Mouse (Mus musculus): ENCODE data around the gene Ech1.
A peak's percentile ranks its signal among the peaks of the same experiment; 100 is the strongest.

The Ech1 gene

DNA sequence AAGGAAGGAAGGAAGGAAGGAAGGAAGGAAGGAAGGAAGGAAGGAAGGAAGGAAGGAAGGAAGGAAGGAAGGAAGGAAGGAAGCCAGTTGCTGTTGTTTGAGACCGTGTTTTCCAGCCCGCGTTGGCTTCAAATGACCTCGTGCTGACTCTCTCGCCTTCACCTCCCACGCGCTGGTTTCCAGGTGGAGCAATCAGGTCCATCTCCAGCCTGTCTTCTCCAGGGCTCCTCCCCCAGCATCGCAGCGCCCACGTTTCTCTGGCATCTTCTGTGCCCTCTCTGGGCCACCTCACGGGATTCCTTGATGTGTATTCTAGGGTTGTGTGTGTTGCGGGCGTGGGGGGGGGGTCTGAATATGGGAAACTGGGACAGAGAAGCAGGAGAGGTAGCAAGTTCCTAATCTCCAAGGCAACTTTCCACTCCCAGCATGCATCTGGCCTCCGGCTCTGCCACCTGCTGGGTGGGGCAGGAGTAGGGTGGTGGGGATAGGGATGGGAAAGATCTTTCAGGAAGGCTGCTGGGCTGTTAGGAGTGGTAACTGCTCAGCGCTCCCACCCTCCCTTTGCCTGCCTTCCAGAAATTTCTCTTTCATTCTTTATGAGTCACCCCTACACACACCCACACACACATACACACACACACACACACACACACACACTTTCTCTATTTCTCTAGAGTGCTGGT, 37.9 kb downstream of the Ech1 start:
- peak; percentile 28 for DNase-seq (ENCODE audit: low read depth)

DNA sequence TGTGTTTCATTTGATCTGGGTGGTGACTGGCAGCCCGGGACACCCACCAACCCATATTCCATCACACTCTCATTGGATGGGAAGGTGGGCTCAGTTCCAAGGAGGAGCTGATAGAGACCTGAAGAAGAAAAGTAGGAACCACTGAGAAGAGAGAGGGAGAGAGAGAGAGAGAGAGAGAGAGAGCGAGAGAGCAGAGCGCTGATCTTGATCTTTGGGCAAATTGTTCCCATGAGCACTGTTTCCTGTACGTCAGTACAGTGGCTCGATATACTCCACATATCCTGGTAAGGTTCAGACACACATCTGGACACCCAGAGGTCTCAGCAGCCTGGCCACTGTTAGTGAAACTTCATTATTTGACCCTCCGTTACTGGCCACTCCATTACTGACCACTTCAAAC, 38.5 kb downstream of the Ech1 start, which contains the start of gene Lgals7:
Lgals7 (plus strand) TSS at position 314 of the 400 bp plus-strand sequence.
- no peak for DNase-seq (ENCODE audit: low read depth)

DNA sequence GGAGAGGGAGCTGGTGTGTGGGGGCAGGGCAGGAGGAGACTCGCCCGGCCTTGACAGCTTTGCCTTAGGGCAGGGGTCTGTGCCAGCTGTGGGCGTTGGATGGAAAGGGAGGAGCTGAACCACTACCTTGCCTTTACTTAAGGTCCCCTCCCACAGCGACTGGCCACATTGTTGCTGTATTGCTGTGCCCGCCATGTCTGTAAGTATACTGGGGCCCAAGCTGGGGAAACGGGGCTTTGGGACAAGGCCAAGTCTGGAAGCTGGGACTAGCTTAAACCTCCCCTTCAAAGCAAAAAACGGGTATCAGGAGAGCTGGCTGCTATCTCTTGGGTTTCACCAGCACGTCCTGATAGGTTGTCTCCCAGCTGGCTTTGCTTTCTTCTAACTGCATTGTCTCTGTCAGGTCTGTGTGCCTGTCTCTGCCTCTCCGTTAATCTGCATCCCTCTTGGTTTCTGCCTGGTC, 39.3 kb downstream of the Ech1 start:
- DNase-seq (ENCODE audit: low read depth) = no peak

DNA sequence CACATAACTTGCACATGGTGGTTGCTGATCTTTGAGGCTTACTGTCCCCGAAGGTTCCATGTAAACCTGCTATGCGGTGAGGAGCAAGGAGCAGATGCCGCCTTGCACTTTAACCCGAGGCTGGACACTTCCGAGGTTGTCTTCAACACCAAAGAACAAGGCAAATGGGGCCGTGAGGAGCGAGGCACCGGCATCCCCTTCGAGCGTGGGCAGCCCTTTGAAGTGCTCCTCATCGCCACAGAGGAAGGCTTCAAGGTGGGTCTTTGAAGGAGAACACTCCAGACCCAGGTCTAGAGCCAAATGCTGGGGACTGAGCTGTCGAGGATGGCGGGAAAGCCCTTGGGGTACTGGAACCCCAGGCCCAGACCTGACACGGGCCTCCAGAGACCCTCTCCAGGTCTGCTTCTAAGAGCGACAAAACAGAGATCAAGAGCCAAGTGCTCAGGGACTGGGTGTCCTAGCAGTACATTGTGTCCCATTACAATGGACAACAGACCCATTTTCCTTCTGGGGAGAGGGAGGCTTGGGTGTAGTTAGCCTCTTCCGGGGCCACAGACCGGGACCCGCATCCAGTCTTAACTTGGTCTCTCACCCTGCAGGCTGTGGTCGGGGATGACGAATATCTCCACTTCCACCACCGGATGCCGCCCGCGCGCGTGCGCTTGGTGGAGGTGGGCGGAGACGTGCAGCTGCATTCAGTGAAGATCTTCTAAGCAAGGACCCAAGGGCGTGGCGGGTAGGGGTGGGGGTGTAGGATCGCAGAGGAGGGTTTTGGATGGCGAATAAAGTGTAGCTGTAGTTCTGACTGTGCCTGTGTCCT, 40.7 kb downstream of the Ech1 start:
- peak; percentile 96 for DNase-seq (ENCODE audit: low read depth)

DNA sequence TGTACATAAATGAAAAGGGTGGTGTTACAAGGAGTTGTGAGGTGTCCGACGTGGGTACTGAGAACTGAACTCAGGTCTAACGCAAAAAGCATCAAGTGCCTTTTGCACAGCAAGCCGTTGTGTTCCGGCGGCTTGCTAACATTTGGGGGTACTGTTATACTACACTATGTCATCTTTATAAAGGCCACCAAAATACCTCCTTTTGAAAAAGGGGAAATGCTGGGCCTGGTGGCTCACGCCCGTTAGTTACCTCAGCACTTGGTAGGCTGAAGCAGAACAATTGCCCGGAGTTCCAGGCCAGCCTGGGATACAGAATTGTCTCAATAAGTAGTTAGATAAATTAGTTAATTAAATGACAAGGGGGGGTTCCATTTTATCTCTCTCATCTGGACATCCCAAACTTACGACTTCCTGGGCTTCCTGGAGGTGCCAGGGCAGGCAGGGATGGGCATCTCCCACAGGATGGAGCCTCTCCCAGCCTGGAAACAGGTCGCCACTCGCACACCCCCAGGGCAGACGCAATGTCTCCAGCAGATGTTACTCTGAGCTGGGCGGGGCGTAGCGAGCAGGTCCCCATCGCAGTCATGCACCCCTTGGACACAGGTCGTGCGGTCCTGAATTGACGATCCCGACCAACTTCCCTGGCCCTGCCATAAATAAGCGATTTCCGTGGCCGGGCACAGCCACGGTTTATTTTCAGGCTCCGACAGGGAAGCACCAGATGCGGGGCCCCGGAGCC, 41.9 kb downstream of the Ech1 start:
- peak; percentile 41 for DNase-seq (ENCODE audit: low read depth)

DNA sequence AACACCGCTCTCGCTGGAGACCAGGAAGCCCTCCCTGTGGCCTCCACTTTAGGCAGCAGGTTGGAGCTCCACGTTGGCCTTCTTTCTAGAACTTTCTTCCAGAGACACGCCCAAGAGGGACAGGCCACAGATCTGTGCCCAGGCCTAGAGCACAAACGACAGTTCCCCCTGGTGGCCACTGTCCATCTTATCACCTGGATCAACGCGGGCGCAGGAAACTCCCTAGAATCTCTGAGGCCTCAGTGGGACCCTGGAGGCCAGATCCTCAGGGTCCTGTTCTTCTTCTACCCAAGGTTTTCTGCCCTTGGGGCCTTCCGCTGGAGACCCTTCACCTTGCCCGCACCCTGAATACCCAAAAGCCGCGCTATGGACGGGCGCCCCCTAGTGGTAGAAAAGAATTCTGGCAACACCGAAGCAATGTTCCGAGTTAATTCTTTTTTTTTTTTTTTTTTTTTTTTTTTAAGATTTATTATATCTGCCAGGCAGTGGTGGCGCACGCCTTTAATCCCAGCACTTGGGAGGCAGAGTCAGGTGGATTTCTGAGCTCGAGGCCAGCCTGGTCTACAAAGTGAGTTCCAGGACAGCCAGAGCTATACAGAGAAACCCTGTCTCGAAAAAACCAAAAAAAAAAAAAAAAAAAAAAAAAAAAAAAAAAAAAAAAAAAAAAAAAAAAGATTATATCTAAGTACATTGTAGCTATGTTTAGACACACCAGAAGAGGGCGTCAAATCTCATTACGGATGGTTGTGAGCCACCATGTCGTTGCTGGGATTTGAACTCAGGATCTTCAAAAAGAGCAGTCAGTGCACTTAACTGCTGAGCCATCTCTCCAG, 42.7 kb downstream of the Ech1 start:
- peak; percentile 92 for DNase-seq (ENCODE audit: low read depth)

DNA sequence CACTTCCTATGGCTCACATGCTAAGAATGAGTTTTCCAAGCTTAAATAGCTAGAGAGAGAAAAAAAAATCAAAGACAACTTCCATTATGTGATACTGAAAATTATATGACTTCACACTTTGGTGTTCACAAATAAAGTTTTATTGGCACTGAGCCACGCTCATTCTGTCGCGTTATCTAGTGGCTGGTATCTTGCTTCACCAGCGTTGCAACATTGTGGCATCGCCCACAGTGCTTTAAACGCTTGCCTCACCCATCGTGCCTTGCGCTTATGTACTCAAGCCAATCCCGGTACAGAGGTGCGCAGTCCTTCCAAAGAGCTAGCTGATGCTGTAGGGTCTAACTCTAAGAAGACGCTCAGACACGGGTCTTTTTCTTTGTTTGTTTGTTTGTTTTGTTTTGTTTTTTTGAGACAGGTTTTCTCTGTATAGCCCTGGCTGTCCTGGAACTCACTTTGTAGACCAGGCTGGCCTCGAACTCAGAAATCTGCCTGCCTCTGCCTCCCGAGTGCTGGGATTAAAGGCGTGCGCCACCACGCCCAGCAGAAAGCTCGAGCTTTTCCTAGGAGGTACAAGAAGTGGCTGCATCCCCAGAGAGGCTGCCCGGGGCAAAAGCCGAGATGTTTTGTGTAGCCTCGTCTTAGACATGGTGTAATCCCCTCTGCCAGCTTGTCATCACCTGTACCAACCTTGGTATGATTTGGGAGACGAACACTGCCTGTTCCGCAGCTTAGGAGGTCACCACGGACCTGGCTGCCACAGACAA, 46.1 kb downstream of the Ech1 start:
- peak; percentile 81 for DNase-seq (ENCODE audit: low read depth)

DNA sequence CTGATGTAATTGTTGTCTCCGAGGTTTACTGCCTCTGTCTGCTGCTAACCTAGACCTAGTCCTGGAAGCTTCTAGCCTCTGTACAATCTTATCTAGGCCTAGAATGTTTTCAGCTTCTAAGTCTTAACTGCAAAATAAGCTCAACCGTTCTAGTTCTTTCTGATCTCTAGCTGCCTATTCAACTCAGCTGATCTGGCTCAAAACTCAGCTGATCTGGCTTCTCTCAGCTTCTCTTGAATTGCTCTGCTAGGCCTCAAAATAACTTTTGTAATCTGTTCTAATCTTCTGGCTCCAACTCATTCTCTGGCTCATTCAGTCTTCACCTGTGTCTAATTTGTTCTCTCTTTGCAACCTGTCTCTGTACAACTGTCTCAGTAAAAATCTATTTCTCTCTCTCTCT, 49.5 kb downstream of the Ech1 start:
- no peak for DNase-seq (ENCODE audit: low read depth)

DNA sequence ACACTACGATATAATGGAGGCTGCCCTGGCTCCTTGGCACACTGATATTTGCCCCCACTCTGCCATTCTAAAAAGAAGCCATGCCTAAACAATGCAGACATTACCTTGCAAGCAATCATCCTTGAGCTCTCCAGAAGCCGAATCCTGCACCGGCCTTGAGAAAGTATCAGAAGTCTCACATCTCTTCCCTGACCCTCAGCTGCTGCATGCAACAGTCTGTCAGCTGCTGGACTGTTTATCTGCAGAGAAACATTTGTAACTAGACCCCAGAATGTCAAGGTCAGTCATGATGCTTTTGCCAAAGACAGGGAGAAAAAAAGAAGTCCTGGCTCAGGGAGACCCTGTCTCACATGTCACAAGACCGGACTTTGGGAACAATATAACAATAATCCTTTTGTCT, 51.1 kb downstream of the Ech1 start:
- DNase-seq (ENCODE audit: low read depth) = no peak

DNA sequence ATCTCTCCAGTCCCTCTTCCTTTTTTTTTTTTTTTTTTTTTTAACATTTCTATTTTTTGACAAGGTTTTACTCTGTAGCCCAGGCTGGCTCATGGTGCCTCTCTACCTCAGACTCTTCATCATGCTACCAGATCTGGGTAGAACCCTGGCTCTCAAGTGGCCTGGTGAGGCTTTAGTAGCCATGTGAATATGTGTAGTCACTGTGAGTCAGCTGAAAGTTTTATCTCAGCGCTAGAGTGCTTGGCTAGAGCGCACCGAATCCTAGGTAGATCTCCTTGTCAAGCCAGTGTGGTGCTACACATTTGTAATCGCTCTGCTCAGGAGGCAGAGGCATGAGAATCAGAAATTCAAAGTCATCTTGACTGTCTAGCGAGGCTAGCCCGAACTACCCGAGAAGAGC, 52.1 kb downstream of the Ech1 start:
- DNase-seq (ENCODE audit: low read depth) = peak; percentile 37

DNA sequence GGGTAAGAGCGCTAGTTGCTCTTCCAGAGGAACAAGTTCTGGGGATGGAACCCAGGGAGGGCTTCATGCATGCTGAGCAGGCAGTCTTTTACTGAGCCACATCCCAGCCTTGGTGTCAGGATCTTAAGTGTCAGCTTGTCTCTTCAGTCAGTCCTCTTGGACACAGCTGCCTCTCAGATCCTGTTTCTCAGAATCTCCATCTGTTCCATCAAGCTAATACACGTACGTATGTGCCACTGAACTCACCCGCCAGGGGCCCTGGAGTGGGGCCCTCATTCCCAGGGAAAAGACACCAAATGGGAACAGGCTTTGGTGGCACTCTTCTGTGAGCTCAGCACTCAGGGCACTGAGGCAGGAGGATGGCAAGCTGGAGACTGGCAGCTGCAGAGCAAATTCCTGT, 52.8 kb downstream of the Ech1 start:
- DNase-seq (ENCODE audit: low read depth) = no peak

DNA sequence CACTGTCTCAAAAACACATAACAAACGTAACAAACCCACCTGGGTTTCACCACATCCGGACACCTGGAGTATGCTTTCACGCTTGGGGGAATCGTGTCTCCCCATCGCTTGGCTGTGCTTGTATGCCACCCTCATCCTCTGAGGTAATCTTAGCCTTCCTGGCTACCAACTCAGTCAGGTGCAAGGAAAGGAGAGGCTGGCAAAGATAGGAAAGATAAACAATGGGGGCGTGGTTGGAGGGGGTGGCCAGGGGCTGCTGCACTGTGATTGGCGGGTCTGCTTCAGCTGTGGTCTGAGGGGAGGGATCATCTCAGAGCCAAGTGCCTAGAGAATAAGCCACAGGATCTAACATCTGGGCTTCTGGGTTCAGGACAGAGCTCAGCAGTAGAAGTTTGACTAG, 54.6 kb downstream of the Ech1 start:
- DNase-seq (ENCODE audit: low read depth) = peak; percentile 17

DNA sequence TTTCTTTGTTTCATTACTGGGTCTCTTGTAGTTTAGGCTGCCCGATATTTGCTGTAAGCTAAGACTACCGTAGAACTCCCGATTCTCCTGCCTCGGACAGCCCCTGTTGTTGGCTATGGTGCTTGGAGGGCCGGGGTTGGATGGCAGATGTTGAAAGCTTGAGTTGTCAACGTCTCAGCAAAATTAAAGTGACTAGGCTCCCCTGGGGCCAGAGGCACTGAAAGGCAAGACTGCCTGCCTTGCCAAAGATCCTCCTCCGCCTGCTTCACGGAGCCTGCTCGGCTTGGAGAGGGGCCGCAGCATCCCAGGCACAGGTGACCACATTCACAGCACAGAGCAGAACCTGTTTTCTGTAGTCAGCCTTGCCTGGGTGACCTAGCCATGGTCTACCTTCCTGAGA, 55.5 kb downstream of the Ech1 start:
- no peak for DNase-seq (ENCODE audit: low read depth)

DNA sequence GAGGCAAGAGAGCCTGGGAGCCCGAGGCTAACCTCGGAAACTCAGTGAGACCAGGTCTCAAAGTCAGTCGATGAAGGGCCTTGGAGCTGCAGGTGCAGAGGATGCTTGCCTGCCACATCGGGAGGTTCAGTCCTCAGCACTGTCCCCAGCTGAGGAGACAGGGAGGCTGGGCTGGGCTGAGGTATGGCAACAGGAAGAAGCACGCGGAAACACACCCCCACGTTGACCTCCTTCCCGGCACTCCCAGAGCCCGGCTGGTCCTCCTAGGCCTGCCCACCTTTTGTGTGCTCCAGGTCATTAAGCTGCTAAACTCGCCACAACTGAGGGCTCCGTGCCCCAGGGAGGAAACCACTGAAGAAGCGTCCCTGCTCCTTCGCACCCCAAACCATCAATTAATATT, 56.2 kb downstream of the Ech1 start, which contains the start of gene Capn12:
Capn12 (plus strand) TSS at position 224 of the 400 bp plus-strand sequence.
- no peak for DNase-seq (ENCODE audit: low read depth)
